Mouse (Mus musculus): Measurements from ENCODE around the gene Plpp7.

Gene Plpp7

DNA sequence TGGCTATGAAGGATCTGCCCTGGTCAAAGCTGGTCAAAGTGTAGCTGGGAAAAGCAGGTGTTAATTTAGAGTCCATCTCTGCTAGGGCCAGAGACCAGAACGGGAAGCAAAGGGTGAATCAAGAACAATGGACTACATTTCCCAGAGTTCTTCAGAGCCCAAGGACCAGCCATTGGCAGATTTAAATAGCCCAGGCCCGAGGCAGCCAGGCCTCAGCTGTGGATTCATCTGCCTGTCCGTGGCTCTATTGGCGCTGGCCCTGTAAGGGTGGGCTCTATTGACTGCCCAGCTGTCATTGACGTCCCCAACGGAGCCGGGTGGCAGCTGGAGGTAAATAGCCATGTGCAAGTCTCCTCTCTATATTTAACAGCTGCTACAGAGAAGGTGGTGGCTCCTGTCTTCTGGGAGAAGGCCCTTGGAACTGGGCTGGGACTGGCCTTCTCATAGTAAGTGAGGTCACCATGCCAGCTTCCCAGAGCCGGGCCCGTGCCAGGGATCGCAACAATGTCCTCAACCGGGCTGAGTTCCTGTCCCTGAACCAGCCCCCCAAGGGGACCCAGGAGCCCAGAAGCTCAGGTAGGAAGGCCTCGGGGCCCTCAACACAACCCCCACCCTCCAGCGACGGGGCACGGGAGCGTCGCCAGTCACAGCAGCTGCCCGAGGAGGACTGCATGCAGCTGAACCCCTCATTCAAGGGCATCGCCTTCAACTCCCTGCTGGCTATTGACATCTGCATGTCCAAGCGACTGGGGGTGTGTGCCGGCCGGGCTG is at the start of gene Plpp7:
Gene Plpp7, plus strand, starts transcription at position 178 of the 771 bp plus-strand sequence.
- DNase-seq (ENCODE audit: low spot score in 2 of 2) = no peak

DNA sequence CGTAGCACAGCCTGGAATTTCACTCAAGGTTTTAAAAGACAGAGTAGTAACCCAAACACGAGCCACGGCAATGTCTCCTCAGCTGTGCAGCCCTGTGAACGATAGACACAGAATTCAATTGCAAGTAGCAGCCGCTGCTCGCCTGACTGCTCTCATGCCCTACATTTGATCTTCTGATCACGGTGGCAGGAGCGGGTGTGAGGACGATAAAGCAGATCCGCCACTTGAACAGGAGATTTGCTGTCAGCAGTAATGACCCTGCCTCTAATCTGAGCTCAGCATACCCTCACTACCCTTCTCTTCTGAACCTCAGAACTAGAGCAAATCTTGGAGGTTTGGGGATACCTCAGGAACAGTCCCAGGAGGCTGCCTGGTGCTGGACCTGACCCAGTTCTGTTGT is 49.3 kb upstream of the Plpp7 start:
- DNase-seq (ENCODE audit: low spot score in 2 of 2) = peak; percentile 64 to 67

DNA sequence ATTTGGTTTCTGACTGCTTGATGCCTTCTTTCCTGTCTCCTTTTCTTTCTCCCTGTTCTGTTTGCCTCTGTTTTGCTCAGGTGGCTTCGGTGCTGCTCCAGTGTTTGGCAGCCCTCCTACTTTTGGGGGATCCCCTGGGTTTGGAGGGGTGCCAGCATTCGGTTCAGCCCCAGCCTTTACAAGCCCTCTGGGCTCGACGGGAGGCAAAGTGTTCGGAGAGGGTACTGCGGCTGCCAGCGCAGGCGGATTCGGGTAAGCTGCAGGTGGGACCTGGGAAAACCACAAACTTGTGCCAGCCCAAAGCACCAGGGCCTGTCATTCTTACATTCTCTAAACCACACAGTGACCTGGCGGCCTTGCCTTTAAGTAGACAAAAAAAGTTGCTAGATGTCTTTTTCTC is 48.0 kb upstream of the Plpp7 start:
- DNase-seq (ENCODE audit: low spot score in 2 of 2) = peak; percentile 80 to 83

DNA sequence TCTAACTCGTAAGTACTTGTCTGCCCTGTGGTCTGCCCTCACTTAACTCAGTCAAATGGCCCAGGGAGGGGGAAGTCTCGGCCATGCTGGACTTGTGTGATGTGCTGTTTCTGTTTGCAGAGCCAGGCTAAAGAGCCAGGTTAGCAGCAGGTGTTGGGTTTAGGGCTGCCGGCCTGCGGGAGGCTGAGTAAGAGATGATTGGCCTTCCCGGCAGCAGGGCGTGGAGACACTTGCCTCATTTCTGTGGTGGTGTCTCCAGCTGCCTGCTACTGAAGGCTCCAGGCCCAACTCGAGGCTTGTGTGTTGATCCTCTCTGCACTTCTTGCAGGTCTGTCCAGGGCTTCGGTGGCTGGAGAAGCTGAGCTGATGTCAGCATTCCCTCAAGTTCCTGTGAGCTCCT is 43.5 kb upstream of the Plpp7 start:
- DNase-seq (ENCODE audit: low spot score in 2 of 2) = peak; percentile 62 to 64

DNA sequence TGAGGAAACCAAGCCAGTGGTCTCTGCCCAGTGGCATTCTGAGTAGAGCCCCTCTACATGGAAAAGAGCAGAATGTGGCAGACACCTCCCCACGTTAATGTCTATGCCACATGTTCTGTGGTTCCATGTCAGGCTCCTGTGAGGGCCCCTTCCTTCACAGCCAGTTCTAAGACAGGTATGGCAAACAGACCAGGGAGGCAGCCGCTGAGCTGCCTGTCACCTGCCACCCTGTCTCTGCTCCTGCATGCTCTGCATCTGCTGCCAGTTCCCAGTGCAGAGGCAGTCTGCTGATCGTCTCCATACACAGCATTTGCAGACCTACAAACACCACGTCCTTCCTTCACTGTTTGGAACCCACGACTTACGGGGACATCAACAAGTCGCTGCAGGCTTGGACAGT is 42.9 kb upstream of the Plpp7 start:
- peak in 1 of 2 experiments; percentile 61 for DNase-seq (ENCODE audit: low spot score in 2 of 2)

DNA sequence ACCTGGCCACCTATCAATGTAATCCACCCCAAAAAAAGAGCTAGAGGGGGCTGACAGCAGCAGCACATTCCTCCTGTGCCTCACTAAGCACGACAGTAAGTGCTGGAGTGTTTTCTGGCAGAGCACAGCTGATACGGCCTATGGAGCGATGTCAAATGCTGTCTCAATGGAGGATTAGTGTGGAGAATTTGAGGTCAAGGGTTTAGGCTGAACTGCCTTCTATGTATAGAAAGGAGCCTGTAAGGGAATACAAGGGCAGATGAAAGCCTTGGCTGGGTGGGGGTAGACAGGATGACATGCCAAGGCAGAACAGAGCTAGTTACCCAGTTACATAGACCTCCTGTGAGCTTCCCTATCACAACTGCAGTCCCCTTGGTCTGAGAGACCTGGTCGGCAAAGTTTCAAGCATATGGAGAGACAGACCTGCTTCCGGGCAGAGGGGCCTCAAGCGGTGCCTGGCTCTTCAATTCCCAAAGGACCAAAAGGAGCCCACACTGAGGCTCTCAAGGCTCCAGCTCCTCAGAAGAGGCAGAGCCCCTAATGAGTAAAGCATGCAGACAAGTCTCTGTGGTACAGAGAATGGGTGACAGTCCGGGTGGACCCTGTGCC is 39.9 kb upstream of the Plpp7 start:
- DNase-seq (ENCODE audit: low spot score in 2 of 2) = no peak

DNA sequence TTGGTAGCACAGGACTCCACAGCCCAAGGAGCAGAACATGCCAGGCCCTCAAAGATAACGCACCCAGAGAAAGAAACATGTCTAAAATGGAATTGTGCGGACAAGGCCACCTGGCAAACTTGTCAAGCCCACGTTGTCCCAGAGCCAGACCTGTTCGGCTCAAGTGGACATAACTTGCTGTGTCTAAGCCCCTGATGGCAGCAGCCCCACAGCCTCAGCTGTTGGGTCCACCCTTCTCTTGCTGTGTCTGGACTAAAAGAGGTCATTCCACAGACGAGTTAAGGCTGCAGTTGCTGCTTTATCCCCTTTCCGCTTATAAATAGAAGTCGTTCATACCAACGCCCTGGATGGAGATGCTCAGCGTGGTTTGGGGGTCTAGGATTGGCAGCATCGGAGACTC is 38.8 kb upstream of the Plpp7 start:
- no peak for DNase-seq (ENCODE audit: low spot score in 2 of 2)

DNA sequence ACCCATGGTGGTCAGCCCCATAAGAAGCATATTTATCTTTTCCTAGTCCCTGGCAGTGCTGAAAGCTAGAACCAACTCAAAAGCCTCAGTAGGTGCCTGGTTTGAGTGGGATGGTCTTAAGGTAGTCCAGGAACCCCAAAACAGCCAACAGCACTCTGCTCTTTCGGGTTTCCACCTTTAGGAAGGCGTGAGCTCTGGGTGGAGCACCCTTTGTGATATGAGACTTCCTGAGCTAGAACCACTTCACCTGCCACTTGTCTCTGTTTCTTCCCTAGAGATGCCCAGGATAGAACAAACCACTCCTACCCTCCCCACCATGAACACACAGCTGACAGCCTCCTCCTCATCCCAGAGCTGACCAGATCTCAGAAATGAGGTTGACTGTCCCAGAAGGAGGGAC is 38.0 kb upstream of the Plpp7 start:
- DNase-seq (ENCODE audit: low spot score in 2 of 2) = peak in 1 of 2 experiments; percentile 63

DNA sequence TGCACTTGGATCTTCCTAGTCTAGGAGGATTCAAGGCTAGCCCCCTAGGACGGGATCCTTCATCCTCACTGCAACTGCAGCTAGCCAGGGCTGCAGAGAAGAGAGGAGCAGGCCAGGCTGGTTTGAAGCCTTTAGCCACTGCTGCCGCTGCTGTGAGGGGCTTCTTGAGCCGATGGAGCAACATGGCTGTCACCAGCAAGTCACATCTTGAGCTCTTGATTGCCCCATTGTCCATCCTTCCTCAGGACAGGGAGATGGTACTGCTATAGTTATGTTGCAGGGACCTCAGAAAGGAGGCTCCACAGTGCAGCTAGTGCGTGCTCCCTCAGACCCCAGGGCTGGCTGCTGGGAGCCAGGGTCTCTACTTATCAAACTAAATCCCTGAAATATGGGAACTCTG is 37.5 kb upstream of the Plpp7 start:
- no peak for DNase-seq (ENCODE audit: low spot score in 2 of 2)

DNA sequence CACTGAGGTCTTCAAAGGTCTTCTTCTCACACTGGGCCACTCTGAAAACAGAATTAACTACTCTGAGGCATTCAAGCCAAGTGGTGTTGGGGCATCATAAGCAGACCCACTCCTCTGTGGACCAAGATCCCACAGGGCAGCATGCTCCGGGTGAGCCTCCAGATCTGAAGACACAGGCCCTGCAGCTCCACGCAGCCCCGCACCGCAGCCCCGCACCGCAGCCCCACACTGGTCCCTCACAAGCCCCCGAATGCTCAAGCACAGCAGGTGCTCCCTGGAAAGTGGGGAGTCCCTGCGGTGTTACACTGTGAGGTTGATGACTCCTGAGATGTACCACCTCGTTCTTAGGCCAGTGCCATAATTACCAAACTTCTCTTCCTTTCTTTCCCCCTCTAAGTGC is 37.1 kb upstream of the Plpp7 start:
- no peak for DNase-seq (ENCODE audit: low spot score in 2 of 2)

DNA sequence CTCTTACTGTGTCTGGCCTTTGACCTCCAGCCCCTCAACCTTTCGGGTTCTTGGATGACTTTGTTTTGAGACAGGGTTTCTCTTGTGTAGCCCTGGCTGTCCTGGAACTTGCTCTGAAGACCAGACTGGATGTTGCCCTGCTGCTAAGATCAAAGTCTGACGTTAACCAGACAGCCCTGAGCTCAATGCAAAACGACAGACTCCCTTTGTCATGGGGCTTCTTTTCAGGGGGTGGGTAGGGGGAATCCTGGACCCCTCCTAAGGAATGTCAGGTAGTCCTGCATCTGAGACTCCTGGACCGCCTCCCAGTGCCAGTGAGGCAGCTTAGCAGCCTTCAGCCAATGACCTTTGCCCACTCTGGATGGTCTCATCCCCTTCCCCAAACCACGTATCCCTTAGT is 36.6 kb upstream of the Plpp7 start:
- DNase-seq (ENCODE audit: low spot score in 2 of 2) = no peak

DNA sequence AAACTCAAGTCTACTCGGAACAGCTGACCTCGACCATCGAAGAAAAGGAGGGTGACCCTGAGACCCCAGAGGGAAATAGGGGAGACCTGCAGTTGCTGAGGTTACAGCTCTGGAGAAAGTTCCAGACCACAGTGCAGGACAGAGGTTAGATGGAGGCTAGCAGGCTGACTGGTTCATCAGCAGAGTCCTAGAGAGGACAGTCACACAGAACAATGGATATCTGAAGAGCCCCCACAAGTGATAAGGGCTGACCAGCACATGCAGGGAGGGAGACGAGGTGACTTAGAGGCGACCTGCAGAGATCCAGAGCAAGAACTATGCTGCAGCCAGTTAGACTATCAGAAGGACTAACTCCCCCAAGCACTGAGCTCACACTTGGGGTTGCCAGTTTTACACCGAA is 35.7 kb upstream of the Plpp7 start:
- no peak for DNase-seq (ENCODE audit: low spot score in 2 of 2)

DNA sequence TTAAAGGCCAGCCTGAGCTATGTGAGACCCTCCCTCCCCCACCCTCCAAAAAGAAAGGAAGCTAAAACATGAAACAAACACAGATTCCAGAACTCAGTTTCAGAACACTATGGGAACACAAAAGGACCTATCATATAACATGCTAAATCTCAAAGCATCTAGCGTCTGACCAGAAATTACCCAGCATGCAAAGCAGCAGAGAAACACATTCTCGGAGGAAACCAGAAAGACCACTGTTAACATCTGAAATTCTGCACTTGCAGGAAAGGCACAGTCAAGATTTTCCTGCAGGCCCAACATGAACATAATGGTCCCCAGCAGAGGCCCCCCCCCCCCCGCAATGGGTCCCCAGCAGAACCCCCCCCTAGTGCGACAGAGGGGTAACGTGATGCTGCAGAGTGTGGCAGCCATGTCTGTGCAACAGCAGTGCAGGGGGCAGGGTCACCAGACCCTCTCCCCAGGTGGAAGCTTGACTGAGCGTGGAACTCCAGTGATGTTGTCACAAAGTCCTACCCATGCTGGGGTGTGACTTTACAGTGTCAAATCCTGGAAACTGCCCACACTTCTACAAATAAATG is 35.0 kb upstream of the Plpp7 start:
- no peak for DNase-seq (ENCODE audit: low spot score in 2 of 2)

DNA sequence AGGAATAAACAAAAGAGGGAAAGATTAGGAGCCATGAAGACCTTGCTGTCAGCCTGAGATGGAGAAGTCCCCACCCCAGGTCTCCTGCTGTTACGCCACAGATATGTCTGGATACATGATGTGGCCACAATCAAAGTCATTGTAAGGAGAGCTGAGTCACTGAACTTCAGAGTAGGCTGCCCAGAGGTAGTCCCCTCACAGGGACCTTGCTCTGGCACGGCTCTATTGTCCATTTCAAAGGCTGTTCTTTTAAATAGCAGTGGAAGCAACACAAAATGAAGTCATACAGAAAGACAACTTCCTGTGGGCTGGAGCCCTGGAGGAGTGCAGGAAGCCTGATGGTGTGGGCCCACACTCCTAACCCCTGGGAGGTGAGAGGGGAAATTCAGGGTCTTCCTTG is 34.1 kb upstream of the Plpp7 start:
- no peak for DNase-seq (ENCODE audit: low spot score in 2 of 2)

DNA sequence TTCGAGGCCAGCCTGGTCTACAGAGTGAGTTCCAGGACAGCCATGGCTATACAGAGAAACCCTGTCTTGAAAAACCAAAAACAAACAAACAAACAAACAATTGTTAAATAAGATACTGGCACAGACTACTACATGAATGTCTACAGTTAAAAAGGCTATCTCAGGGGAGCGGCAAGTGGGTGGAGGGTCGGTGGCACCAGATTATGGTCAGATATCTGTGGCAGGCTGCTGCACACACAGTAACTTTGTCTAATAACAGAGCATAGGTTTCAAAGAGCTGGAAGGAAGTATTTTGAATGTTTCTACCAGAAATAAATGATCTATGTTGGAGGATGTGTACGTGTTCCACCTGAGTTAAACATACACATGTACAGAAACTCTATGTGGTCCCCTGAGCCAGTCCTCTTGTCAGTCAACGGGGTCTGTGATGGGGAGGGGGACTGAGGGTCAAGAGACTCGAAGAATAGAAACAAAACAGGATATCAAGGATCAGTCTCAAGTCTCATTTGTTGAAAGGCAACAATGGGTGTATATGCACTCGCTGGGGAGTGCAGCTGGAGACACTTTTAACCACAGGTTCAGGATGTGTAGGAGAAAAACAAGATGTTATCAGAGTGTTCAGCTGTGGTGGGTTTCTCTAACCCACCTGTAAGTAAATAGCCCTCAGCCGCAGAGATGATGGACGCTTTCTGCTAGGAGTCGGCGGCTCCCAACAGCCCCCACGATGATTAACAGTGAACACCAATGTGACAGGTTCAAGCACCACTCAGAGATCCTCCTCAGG is 33.4 kb upstream of the Plpp7 start:
- DNase-seq (ENCODE audit: low spot score in 2 of 2) = peak; percentile 65 to 74

DNA sequence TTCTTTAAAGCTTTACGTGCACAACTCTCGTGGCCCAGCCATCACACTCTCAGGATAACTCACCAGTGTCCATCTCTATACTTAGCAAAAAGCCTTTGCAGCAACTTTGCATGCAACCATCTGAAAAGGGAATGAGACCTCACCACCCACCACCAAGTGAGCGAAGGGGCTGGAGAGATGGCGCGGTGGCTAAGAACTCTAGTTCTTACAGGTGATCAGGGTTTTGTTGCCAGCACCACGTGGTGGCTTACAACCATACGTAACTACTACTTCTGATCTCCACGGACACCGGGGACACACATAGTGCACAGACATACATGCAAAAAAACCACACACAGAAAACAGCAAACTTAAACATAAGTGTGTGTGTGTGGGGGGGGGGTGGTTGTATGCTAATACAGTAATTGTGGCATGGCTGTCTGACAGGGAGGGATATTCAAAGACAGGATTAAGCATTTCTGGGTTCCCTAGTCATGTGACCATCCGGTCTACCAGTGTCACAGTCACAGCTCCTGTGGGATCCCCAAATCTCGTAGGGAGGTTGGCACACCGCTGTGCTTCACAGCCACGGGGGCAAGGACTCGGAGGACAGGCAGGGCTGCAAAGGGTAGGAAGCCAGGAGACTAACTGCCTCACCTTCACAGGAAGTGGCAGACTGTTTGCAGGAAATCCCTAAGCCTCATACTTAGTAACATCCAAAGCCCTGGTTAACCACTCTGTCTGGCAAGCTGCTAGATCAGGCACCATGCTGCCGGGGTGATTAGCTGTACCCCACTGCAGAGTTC is 32.5 kb upstream of the Plpp7 start:
- DNase-seq (ENCODE audit: low spot score in 2 of 2) = peak; percentile 76 to 82

DNA sequence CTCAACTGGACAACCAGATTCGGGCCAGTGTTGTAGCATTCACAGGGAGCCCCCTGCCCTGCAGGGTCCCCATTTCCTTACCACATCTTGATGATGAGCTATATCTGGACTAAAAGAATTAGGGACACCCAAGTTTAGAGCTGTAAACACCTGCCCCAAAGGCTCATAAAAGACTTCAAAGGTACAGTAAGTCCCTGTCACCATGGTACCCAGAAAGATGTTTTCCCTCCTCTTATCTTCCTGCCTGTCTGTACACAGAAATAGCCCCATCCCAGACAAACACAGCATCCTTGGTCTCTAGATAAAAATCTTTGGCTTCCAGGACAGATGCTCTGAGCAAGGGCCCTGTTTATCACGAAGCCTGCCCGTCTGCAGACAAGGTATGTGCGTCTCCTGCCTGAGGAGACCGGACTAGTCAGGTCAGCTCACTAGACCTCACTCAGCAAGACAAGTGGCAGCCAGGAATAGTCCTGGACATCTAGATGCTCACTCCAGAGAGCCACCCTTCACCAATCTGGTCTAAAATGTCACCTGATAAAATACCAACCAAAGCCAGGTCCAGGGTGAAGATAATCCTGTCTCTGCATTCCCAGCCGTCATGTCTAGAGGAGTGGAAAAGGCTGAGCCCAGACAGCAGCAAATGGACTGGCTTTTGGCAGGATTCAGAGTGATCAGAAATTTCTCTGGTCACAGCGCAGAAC is 31.7 kb upstream of the Plpp7 start:
- no peak for DNase-seq (ENCODE audit: low spot score in 2 of 2)

DNA sequence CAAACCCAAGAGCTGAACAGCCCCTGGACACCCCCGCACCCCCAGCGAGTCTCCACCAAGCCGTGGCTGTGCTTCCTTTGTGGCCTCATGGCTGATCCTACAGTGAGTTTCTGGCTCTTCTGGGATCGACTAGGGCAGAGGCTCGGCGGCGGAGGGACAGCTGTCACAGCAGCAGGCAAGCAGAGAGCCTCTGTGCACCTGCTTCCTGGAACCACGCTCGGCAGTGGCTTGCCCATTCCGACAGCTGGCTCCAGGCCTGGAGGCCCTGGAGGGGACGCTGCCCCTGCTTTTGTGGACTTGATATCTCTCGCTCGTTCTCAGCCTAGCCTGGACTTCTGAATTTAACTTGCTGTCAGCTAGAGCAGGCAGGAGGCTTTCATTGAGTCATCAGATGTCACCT is 30.4 kb upstream of the Plpp7 start:
- peak; percentile 76 to 78 for DNase-seq (ENCODE audit: low spot score in 2 of 2)

DNA sequence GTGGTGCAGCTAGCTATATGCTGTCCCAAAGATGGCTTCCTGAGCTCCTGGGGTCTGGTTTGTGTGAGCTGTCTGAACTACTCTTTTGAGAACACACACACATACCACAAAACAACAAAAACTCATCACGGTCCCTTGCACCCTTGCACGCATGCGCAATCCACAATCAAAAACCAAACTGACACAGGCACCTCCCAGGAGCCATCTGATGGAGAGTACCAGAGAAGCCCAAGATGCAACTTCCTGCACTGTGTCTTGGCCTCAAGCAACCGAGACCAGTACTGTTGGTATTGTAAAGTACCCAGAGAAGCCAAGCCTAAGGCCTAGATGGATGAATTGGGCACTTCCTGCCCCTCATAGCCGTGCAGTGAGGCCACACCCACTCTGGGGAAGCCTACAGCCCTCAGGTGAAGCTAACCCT is 29.9 kb upstream of the Plpp7 start:
- peak in 1 of 2 experiments; percentile 74 for DNase-seq (ENCODE audit: low spot score in 2 of 2)

DNA sequence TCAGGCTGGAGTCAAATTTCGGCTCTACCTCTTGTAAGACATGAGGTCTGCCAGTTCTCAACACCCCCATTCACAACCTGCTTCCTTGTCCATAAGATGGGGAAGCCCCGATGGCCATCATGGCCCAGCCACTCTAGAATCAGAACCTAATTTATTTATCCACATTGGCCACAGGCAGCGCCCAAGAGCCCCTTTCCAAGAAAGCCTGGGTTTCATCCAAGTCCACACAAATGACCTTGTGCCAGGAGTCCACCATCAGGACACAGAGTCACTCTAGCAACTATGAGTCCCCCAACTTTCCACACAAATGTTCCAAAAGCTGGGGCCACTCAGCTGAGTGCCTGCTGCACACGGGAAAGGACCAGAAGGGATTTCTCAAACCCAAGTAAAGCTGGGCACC is 29.3 kb upstream of the Plpp7 start:
- no peak for DNase-seq (ENCODE audit: low spot score in 2 of 2)
